Mouse (Mus musculus) heart, adult 2 months (tissue): ENCODE data around the gene Scn9a. TPM values are rescaled to one million over a fixed set of nuclear protein-coding genes. Genes with fewer than 3 reads are reported as not detected.

ENCODE experiments used
- DNase-seq, 2 experiments: peaks; one replicate each; pipeline ENCODE4 v3.0.0; 2021
- H3K27ac ChIP-seq: fragments of 200-600 bp; 2 replicates; pipeline ENCODE4 v1.8.1; 2022
- H3K27me3 ChIP-seq: fragments of 200-500 bp; 2 replicates; pipeline ENCODE4 v1.6.1; 2012; ENCODE audit warnings: mild to moderate bottlenecking, low read length, inconsistent platforms, mixed read lengths; ENCODE audit not compliant: control insufficient read depth, insufficient read depth
- H3K36me3 ChIP-seq: fragments of 200-500 bp; 2 replicates; pipeline ENCODE4 v1.6.1; 2012; ENCODE audit warnings: low read length, inconsistent platforms; ENCODE audit not compliant: control insufficient read depth, insufficient read depth
- H3K4me1 ChIP-seq: fragments of 200-500 bp; 2 replicates; pipeline ENCODE4 v1.6.1; 2011; ENCODE audit warnings: low read length; ENCODE audit not compliant: control insufficient read depth, insufficient read depth
- H3K4me3 ChIP-seq: fragments of 200-600 bp; 2 replicates; pipeline ENCODE4 v1.8.1; 2022
- H3K79me2 ChIP-seq: fragments of 200-500 bp; replicated peaks from 2 replicates; pipeline ENCODE4 v1.6.1; 2012; ENCODE audit warnings: mild to moderate bottlenecking, inconsistent platforms, low read length, moderate library complexity, mixed read lengths; ENCODE audit not compliant: control insufficient read depth, insufficient read depth
- H3K9ac ChIP-seq: fragments of 200-500 bp; 2 replicates; pipeline ENCODE4 v1.6.1; 2012; ENCODE audit warnings: low read depth, mild to moderate bottlenecking, control low read depth, inconsistent platforms, low read length, mixed read lengths
- CTCF ChIP-seq: fragments of 200-600 bp; IDR thresholded peaks from 2 replicates; pipeline ENCODE4 v1.8.1; 2022; ENCODE audit warnings: antibody characterized with exemption, mild to moderate bottlenecking, moderate library complexity
- EP300 ChIP-seq: fragments of 200-500 bp; IDR thresholded peaks from 2 replicates; pipeline ENCODE4 v1.6.1; 2011; ENCODE audit warnings: low read depth, low read length, control low read depth; ENCODE audit not compliant: insufficient read depth
- POLR2A ChIP-seq: fragments of 200-500 bp; IDR thresholded peaks from 2 replicates; pipeline ENCODE4 v1.6.1; 2011; ENCODE audit warnings: mild to moderate bottlenecking, low read depth, low read length, control low read depth; ENCODE audit not compliant: insufficient read depth
- WGBS: fragments of 180-500 bp; shearing (Covaris S2); methylation state at CpG from one replicate; pipeline ENCODE4 v1.1.7; 2018; 5-methylcytosine and 5-hydroxymethylcytosine counted together
- intact Hi-C: fragments of 180-260 bp; cut with DNase I; formaldehyde crosslinking; loops from one replicate; pipeline ENCODE4 v1.15.1; 2025
- polyA plus RNA-seq: library from polyadenylated mRNA; depleted of rRNA; stranded (reverse); fragments of >200 nt; gene quantifications from 2 replicates; pipeline ENCODE4 v1.2.3, GENCODE M21; 2012
- total RNA-seq, 2 experiments: library from RNA; stranded (reverse); gene quantifications; 2 replicates each; pipeline ENCODE4 v1.2.3; 2021

Scn9a gene
- total and polyA plus RNA-seq, 3 experiments: 0.03 to 0.05 TPM; not detected in 1

DNA sequence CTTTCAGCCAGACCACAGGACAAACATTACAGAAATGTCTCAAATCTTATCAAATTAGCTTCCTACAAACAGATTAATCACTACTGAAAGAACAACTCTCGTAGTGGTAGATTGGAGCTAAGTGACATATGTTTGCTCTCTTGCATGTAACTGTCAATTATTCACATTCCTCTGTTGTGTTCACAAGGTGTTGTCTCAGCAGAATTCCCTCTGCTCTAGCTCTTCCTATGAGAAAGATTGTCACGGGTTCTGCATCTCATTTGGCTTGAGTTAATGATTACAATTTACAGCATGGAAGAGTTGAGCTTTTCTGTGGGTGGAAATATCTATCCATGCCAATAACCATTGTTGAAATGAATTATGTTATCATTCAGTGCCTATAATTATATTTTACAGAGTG lies 156.4 kb downstream of the Scn9a start:
- intact Hi-C loops: no loop called here
- Histone ChIP-seq H3K79me2 (no peaks in the 10 kb centered on the region), H3K4me1 (no peaks in the 10 kb centered on the region), H3K4me3 (no peak overlapping the region), H3K9ac (no peak overlapping the region), H3K27ac (no peak overlapping the region), H3K27me3 (no peaks in the 10 kb centered on the region), H3K36me3 (no peaks in the 10 kb centered on the region)
- DNase-seq: no peak
- no peak for TF ChIP-seq POLR2A
- TF ChIP-seq CTCF: no peak
- TF ChIP-seq EP300: no peak
- 32% methylated on average over 2 of the region's 2 CpGs for WGBS

DNA sequence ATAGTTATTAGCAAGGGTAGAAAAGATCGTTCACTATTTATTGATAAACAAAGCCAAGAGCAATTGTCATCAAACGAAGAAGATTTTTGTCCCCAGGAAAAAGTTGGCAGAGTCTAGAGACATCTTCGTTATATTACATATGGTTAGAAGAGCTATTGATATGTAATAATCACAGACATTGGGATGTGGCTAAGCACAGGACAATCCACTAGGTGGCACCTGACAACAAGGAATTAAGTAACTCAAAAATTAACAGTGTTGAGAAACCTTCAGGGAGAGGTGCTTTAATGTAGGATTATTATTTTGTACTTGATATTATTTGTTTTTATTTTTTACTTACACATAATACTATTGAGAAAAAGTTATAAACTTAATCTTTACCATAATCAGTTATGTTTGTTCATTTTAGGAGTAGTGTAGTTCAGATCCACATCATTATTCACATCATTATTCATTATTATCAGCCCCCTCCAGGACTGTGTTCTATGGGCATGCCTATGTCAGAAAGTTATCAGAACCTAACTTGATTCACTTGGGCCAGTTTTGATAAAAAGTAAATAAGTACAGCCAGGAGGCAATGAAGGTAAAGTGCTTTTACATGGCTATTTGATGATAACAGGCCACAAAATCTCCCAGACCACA lies 161.5 kb downstream of the Scn9a start:
- Histone ChIP-seq H3K36me3 (no peaks in the 10 kb centered on the region), H3K9ac (no peak overlapping the region), H3K27me3 (no peaks in the 10 kb centered on the region), H3K4me3 (no peak overlapping the region), H3K4me1 (no peaks in the 10 kb centered on the region), H3K27ac (no peak overlapping the region), H3K79me2 (no peaks in the 10 kb centered on the region)
- TF ChIP-seq POLR2A (no peak), CTCF (peak; percentile 69)
- intact Hi-C loops: loop anchor here (2.0 to 5.0 kb wide), 2 partner anchors 169 to 327 kb away; no protein-coding TSS in a partner anchor
- WGBS: 39% methylated on average over 3 of the region's 3 CpGs
- no peak for DNase-seq

DNA sequence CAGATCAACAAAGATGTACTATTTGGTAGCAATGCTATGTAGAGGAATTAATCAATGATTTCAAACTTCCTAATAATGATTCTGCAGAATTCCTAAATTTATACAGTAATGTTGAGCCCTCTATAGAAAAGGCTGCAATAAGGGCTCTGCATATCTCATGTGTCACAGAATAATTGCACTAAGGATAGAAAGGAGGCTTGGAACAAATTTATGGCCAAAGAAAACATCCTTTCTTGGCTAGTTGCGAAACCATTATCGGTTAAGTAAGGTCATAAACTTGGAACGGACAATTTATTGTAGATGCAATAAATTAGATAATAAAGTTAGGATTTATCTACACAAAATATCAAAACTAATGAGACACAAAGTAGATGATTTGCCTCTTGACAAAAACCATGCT lies 169.3 kb downstream of the Scn9a start:
- H3K4me3 ChIP-seq: no peak overlapping the region
- no peaks in the 10 kb centered on the region for H3K36me3 ChIP-seq
- DNase-seq: no peak
- H3K27ac ChIP-seq: no peak overlapping the region
- H3K79me2 ChIP-seq: no peaks in the 10 kb centered on the region
- no peaks in the 10 kb centered on the region for H3K4me1 ChIP-seq
- no peak for TF ChIP-seq CTCF
- no peak overlapping the region for H3K9ac ChIP-seq
- WGBS: 58% methylated on average over 3 of the region's 3 CpGs
- no peaks in the 10 kb centered on the region for H3K27me3 ChIP-seq
- intact Hi-C loops: no loop called here

DNA sequence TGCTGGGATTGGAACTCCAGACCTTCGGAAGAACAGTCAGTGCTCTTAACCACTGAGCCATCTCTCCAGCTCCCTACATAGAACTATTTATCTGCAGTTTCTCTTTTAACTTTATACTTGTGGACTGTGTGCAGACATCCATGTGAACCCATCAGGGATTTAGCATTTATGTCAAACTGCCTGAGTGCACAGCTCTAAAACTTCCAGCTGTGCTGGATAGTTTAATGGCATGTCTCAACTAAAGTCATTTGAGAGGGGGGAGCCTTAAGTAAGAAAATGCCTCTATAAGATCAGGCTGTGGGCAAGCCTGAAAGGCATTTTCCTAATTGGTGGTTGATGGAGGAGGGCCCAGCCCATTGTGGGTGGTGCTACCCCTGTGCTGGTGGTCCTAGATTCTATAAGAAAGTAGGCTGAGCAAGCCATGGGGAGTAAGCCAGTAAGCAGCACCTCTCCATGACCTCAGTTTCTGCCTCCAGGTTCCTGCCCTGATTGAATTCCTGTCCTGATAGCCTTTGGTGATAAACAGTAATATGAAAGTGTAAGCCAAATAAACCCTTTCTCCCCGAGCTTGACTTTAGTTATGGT lies 169.8 kb downstream of the Scn9a start:
- Histone ChIP-seq H3K9ac (no peak overlapping the region), H3K27me3 (no peaks in the 10 kb centered on the region), H3K4me1 (no peaks in the 10 kb centered on the region), H3K4me3 (no peak overlapping the region), H3K36me3 (no peaks in the 10 kb centered on the region), H3K27ac (no peak overlapping the region), H3K79me2 (no peaks in the 10 kb centered on the region)
- intact Hi-C loops: no loop called here
- no peak for DNase-seq
- TF ChIP-seq POLR2A: no peak
- no peak for TF ChIP-seq EP300
- no peak for TF ChIP-seq CTCF
- WGBS: 68% methylated on average over 2 of the region's 2 CpGs

DNA sequence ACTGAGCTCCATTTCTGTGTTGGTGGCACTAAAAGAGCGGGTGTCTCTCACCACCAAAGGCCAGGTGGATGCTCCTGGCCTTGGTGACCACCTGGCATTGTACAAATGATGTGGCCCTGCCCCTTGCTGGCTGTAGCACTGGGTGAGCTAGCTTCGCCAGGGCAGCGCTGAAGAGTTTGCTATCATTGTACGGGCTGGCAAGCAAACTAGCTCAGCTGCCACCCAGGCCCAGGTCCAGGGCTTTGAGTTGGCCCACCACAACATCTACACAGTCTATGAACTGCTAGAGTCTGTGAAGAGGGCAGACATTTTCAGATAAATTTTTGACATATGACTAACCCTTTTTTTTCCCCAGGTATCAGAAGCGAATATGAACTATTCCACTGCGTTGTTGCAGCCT lies 170.8 kb downstream of the Scn9a start:
- 74% methylated on average over 6 of the region's 6 CpGs for WGBS
- Histone ChIP-seq H3K36me3 (no peaks in the 10 kb centered on the region), H3K4me3 (no peak overlapping the region), H3K9ac (no peak overlapping the region), H3K27ac (no peak overlapping the region), H3K79me2 (no peaks in the 10 kb centered on the region), H3K4me1 (no peaks in the 10 kb centered on the region), H3K27me3 (no peaks in the 10 kb centered on the region)
- TF ChIP-seq CTCF (no peak), EP300 (no peak), POLR2A (no peak)
- intact Hi-C loops: no loop called here
- DNase-seq: no peak

DNA sequence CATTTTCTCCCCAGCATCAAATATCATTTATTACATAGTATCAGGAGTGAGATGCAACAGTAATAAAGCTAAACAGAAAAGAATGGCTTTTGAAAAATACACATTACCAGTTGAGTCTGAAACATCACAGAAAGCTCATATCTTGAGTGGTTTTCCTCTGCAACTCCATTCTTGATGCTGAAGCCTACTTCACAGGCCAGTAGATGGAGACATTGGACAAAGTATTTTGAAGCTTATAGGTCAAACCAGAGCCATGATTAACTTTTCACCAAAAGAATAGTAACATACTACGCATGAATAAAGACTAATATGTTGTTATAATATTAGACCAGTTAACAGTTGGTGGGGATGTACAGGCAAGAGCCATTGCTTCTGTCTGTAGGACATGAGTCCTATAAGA lies 172.3 kb downstream of the Scn9a start:
- Histone ChIP-seq H3K4me1 (no peaks in the 10 kb centered on the region), H3K79me2 (no peaks in the 10 kb centered on the region), H3K27ac (no peak overlapping the region), H3K36me3 (no peaks in the 10 kb centered on the region), H3K4me3 (no peak overlapping the region), H3K27me3 (no peaks in the 10 kb centered on the region), H3K9ac (no peak overlapping the region)
- 84% methylated on average over 1 of the region's 1 CpGs for WGBS
- no peak for DNase-seq
- intact Hi-C loops: no loop called here
- peak; percentile 18; the same call in 1 of the 2 replicates for TF ChIP-seq CTCF
- TF ChIP-seq POLR2A: no peak
- TF ChIP-seq EP300: no peak
